Mouse (Mus musculus) testis, adult 2 months (tissue): ENCODE results near the gene Slc4a4. TPM values are rescaled to one million over a fixed set of nuclear protein-coding genes. Genes with fewer than 3 reads are reported as not detected.

ENCODE experiments used
- H3K27ac ChIP-seq: fragments of 200-500 bp; 2 replicates; pipeline ENCODE4 v1.5.1; 2012; ENCODE audit warnings: low read depth, low read length; ENCODE audit not compliant: control insufficient read depth, insufficient read depth
- H3K27me3 ChIP-seq: fragments of 200-500 bp; 2 replicates; pipeline ENCODE4 v1.6.1; 2012; ENCODE audit warnings: mild to moderate bottlenecking, low read length, moderate library complexity; ENCODE audit not compliant: control insufficient read depth, insufficient read depth
- H3K36me3 ChIP-seq: fragments of 200-500 bp; 2 replicates; pipeline ENCODE4 v1.6.1; 2012; ENCODE audit warnings: mild to moderate bottlenecking, low read length; ENCODE audit not compliant: control insufficient read depth, insufficient read depth
- H3K4me1 ChIP-seq: fragments of 200-500 bp; 2 replicates; pipeline ENCODE4 v1.6.1; 2012; ENCODE audit warnings: low read length; ENCODE audit not compliant: control insufficient read depth, insufficient read depth
- H3K4me3 ChIP-seq: fragments of 200-500 bp; 2 replicates; pipeline ENCODE4 v1.5.1; 2012; ENCODE audit warnings: low read depth, mild to moderate bottlenecking, low read length, moderate library complexity, mixed read lengths; ENCODE audit not compliant: control insufficient read depth
- CTCF ChIP-seq: fragments of 200-500 bp; IDR thresholded peaks from 2 replicates; pipeline ENCODE4 v1.5.1; 2012; ENCODE audit warnings: low read depth, mild to moderate bottlenecking, inconsistent platforms, low read length, moderate library complexity; ENCODE audit not compliant: control insufficient read depth, insufficient read depth, insufficient replicate concordance
- POLR2A ChIP-seq: fragments of 200-500 bp; IDR thresholded peaks from 2 replicates; pipeline ENCODE4 v1.6.1; 2012; ENCODE audit warnings: low read depth, mild to moderate bottlenecking, inconsistent platforms, low read length, moderate library complexity; ENCODE audit not compliant: control insufficient read depth
- polyA plus RNA-seq: library from polyadenylated mRNA; depleted of rRNA; stranded (reverse); fragments of >200 nt; gene quantifications from 2 replicates; pipeline ENCODE4 v1.2.3, GENCODE M21; 2012

Slc4a4 gene
- polyA plus RNA-seq, 1 experiment: 0.38 TPM

DNA sequence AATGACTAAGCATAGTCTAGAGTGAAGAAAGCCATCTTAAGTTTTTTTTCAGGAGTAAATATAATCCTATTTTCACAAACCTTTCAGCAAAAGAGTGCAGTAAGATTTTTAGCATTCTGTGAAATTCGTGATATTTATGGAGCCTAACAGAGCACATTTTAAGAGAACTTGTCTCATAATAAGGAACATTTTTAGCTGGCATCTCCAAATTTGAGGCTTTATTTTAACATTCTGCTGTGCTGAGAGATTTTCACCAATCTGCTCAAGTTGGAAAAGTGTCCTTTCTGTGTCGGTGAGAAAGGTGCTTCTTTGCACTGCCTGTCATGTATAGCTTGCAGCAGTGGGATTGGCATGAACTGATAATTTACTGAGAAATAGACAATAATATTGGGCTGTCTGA is 255.1 kb downstream of the Slc4a4 start:
- H3K36me3 ChIP-seq: no peaks in the 10 kb centered on the region
- H3K4me1 ChIP-seq: no peaks in the 10 kb centered on the region
- H3K4me3 ChIP-seq: no peak overlapping the region
- H3K27me3 ChIP-seq: no peaks in the 10 kb centered on the region
- no peak overlapping the region for H3K27ac ChIP-seq
- TF ChIP-seq POLR2A: no peak
- TF ChIP-seq CTCF: no peak

DNA sequence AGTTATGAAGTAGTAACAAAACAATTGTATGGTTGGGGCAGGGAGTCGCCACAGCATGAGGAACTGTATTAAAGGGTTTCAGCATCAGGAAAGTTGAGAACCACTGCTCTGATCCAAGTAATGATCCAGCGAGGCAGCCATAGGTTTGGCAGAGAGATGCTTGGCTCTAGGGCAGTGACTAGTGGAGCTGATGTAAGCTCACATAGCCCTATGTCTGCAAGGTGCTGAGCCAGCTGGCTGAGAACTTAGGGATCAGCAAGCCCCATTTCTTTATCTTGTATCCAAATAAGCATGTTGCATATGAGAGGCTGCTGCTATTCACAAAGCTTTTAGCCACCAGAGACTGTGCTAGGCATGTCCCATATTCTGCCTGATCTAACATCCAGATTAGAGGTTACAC is 259.7 kb downstream of the Slc4a4 start:
- TF ChIP-seq CTCF: no peak
- no peak for TF ChIP-seq POLR2A
- no peaks in the 10 kb centered on the region for H3K4me1 ChIP-seq
- no peak overlapping the region for H3K27ac ChIP-seq
- no peaks in the 10 kb centered on the region for H3K36me3 ChIP-seq
- no peaks in the 10 kb centered on the region for H3K27me3 ChIP-seq
- H3K4me3 ChIP-seq: no peak overlapping the region

DNA sequence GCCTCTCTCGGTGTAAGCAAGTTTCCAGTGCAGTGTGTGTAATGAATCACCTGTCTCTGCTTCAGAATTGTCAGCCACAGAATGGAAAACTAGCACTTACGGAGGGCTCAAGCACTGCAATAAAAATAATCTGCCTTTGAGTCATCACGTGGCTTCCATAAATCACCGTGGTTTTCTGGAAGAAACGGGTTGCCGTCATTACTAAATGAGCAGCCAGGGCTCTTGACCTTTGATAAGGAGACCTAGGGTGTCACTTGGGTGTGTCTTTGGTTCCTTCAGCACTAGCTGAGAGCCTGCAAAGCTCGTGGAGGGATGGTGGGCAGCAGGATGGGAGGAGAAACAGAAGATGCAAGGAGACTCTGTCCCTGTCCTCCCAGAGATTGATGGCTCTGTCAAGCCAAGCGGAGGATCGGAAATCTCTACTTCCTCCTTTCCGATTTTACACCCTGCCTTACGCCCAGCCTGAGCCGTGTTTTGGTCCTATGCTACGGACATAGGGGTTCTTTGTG is 260.7 kb downstream of the Slc4a4 start:
- Histone ChIP-seq H3K27ac (no peak overlapping the region), H3K4me1 (no peaks in the 10 kb centered on the region), H3K36me3 (no peaks in the 10 kb centered on the region), H3K4me3 (no peak overlapping the region), H3K27me3 (no peaks in the 10 kb centered on the region)
- TF ChIP-seq CTCF (no peak), POLR2A (no peak)

DNA sequence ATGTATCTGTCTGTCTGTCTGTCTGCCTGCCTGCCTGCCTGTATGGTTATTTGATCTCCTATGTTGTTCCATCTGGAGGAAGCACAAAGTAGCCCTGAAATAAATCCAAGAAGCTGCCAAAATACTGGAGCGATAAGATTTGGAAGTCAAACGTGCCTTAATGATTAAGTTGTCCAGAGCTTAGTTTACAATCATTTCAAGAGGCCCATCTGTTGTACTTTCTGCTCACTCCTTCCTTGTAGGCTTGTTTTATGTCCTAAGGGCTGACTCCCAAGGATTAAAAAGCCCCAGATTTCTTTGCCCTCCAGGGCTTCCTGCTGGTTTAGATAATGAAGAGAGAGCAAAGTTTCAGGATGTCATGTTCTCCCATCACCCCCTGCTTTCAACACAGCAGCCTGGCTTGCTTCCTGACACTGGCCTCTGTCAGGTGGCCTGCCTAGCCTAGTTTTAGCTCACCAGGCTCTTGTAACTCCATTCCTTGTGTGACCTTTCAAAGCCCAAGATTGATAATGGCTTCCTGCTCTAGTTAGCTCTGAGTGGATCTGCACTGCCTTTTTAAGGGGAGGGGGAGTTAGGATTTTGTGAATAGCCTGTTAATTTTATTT is 262.9 kb downstream of the Slc4a4 start:
- Histone ChIP-seq H3K27ac (no peak overlapping the region), H3K27me3 (no peaks in the 10 kb centered on the region), H3K4me1 (no peaks in the 10 kb centered on the region), H3K36me3 (no peaks in the 10 kb centered on the region), H3K4me3 (no peak overlapping the region)
- TF ChIP-seq POLR2A (no peak), CTCF (no peak)

DNA sequence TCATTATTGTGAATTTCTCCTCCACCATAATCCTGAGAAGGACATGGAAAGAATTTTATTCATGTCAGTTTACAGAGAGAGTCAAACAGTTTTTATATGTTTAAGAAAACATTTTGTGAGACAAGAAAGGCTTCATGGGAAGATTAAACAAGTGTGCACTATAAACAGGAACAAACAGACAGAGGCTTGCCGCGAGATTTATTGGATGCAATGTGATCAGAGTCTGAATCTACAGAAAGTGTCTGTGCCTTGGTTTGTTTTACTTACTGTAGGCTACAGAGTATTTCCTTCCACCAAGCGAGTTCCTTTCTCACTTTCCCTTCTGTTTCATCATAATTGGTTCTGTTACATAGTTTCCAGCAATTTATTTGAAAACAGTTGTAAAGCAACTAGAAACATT is 264.5 kb downstream of the Slc4a4 start:
- H3K27me3 ChIP-seq: no peaks in the 10 kb centered on the region
- no peak for TF ChIP-seq CTCF
- TF ChIP-seq POLR2A: no peak
- H3K36me3 ChIP-seq: no peaks in the 10 kb centered on the region
- H3K4me3 ChIP-seq: no peak overlapping the region
- no peak overlapping the region for H3K27ac ChIP-seq
- H3K4me1 ChIP-seq: no peaks in the 10 kb centered on the region

DNA sequence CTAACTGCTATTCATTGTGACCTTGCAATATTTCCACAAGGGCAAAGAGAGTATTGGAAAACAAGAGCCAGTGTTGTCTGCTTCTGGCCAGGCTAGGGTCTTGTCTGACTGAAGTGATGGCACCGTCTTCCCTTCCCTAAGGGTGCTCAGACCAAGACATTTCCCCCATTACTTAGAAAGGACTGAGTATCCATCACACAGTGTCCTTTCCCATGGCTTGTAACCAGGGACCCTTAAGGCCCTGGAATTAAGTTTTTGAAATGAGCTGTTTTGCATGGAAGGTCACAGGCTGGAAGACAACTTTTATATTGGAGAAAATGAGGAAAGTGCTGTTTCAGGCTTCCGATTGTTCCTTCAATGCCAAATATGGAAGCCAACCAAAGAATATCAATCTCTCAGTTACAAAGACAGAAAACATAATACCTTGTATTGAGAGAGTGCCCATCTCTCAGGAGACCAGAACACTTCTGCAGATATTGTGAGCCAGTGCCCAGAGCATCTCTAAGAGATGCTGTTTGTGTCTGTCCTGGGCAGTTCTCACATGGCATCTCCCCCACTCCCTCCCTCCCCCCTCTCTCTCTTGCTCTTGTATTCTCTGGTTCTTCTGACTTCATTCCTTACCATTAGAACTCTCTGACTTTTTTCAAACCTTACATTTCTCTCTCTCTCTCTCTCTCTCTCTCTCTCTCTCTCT is 284.6 kb downstream of the Slc4a4 start:
- no peak overlapping the region for H3K4me3 ChIP-seq
- H3K27ac ChIP-seq: no peak overlapping the region
- no peaks in the 10 kb centered on the region for H3K4me1 ChIP-seq
- H3K36me3 ChIP-seq: no peaks in the 10 kb centered on the region
- H3K27me3 ChIP-seq: no peaks in the 10 kb centered on the region
- TF ChIP-seq POLR2A (no peak), CTCF (no peak)

DNA sequence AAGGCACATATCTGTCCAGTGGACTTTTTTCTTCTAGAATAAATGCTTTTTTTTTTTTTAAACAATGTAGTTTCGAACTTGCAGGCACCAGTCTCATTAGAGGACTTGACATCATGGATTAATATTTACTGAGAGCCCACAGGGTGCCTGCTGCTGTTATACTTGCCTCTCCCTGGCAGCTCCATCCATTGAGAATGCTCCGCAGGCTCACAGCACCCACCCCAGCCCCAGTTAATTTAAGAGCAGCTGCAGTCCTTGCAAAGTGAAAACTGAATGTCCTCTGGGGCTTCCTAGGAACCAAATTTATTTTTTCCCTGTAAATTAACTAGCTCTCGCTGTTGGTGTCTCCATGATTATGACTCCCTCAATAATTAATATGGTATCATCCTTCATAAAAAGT is 303.4 kb downstream of the Slc4a4 start:
- Histone ChIP-seq H3K36me3 (no peaks in the 10 kb centered on the region), H3K4me3 (no peak overlapping the region), H3K27me3 (no peaks in the 10 kb centered on the region), H3K27ac (no peak overlapping the region), H3K4me1 (no peaks in the 10 kb centered on the region)
- no peak for TF ChIP-seq CTCF
- no peak for TF ChIP-seq POLR2A

DNA sequence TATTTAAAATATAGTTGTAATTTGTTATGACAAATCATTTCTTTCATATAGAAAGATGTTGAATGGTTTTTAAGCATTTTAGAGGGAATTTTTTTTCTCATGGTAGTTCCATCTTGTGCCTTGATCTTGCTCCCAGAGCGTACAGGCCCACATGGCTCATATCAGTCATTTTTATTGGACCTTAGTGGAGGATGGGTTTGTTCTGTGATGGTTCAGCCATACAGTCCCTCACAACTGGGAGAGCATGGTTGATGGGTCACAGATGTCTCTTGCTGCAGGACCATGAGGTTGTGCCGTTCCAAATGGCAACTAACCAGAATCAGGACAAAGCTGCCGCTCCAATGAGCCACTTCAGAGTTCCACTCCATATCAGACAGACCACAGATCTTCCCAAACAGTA is 308.0 kb downstream of the Slc4a4 start:
- TF ChIP-seq POLR2A (no peak), CTCF (no peak)
- Histone ChIP-seq H3K4me3 (no peak overlapping the region), H3K4me1 (no peaks in the 10 kb centered on the region), H3K27ac (no peak overlapping the region), H3K36me3 (no peaks in the 10 kb centered on the region), H3K27me3 (no peaks in the 10 kb centered on the region)
